Mouse (Mus musculus) liver, embryonic 16.5 days (tissue): ENCODE results near the gene Arhgef15. TPM values are rescaled to one million over a fixed set of nuclear protein-coding genes. Genes with fewer than 3 reads are reported as not detected.
A peak's percentile ranks its signal among the peaks of the same experiment; 100 is the strongest.
"Not testable (repeated sequence)": the region's sequence is repeated elsewhere in the genome, so short reads cannot be mapped to it uniquely, and the experiment has no call there.

Experiments
- ATAC-seq: fragments of 200-750 bp; cut with Nextera tagmentation; 2 replicates; pipeline ENCODE4 v1.8.0; 2017; ENCODE audit warnings: low read depth, mild to moderate bottlenecking, moderate number of reproducible peaks, moderate library complexity
- H3K27ac ChIP-seq: fragments of 300-500 bp; sonication (generic); 2 replicates; pipeline ENCODE4 v1.5.1; 2014; ENCODE audit warnings: mild to moderate bottlenecking, low read length
- H3K27me3 ChIP-seq: fragments of 300-500 bp; sonication (generic); 2 replicates; pipeline ENCODE4 v1.6.1; 2014; ENCODE audit warnings: low read depth, low read length, mixed read lengths; ENCODE audit not compliant: control insufficient read depth, insufficient read depth
- H3K36me3 ChIP-seq: fragments of 300-500 bp; sonication (generic); 2 replicates; pipeline ENCODE4 v1.6.1; 2014; ENCODE audit warnings: mild to moderate bottlenecking; ENCODE audit not compliant: control insufficient read depth, insufficient read depth
- H3K4me1 ChIP-seq: fragments of 300-500 bp; sonication (generic); 2 replicates; pipeline ENCODE4 v1.6.1; 2014; ENCODE audit warnings: low read depth, low read length, mixed read lengths; ENCODE audit not compliant: control insufficient read depth
- H3K4me2 ChIP-seq: fragments of 300-500 bp; sonication (generic); 2 replicates; pipeline ENCODE4 v1.6.1; 2014; ENCODE audit warnings: low read depth, low read length, mixed read lengths
- H3K4me3 ChIP-seq: fragments of 300-500 bp; sonication (generic); 2 replicates; pipeline ENCODE4 v1.5.1; 2014; ENCODE audit warnings: low read depth, mild to moderate bottlenecking, low read length
- H3K9ac ChIP-seq: fragments of 300-500 bp; sonication (generic); 2 replicates; pipeline ENCODE4 v1.6.1; 2014; ENCODE audit warnings: low read depth, low read length
- H3K9me3 ChIP-seq: fragments of 300-500 bp; sonication (generic); replicated peaks from 2 replicates; pipeline ENCODE4 v1.6.1; 2016; ENCODE audit warnings: low read length; ENCODE audit not compliant: control insufficient read depth
- WGBS: fragments of 180-500 bp; shearing (Covaris S2); extraction: QIAGEN DNeasy Blood & Tissue Kit; methylation state at CpG from one replicate; pipeline ENCODE4 v1.1.7; 2014; ENCODE audit not compliant: insufficient replicate concordance; 5-methylcytosine and 5-hydroxymethylcytosine counted together
- polyA plus RNA-seq: library from polyadenylated mRNA; unstranded; fragments of >200 nt; fragmentation: Nextera tagmentation; extraction: Ambion mirVana; gene quantifications from 2 replicates; pipeline ENCODE4 v1.2.1, GENCODE M21; 2015

Arhgef15 gene
- polyA plus RNA-seq, 1 experiment from 2014 or later = 2.0 TPM

DNA sequence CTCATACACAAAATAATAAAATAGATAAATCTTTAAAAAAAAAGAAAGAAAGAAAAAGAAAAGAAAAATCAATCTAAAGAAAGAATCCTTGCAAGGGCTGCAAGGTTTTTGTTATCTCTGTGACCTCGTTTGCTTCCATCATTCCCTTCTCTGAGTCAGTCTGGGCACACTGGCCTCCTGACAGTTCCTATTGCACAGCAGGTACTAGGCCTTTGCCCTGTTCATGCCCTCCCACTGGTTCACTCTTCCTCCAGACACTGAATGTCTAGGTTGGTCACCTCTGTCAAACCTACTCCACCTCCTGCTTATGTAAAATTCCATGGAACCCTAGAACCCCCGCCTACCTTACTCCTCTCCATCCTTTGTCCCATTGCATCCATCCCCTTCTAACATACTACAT, 12.0 kb downstream of the Arhgef15 start:
- Histone ChIP-seq H3K27ac (no peak overlapping the region), H3K36me3 (no peaks in the 10 kb centered on the region), H3K4me3 (no peak overlapping the region), H3K4me2 (no peak overlapping the region), H3K4me1 (peaks cover 3% of the 10 kb centered on the region), H3K9me3 (no peaks in the 10 kb centered on the region), H3K27me3 (peaks cover 2% of the 10 kb centered on the region; the same call in 1 of the 2 replicates), H3K9ac (no peak overlapping the region)
- 51% methylated on average over 2 of the region's 2 CpGs for WGBS
- ATAC-seq = no peak

DNA sequence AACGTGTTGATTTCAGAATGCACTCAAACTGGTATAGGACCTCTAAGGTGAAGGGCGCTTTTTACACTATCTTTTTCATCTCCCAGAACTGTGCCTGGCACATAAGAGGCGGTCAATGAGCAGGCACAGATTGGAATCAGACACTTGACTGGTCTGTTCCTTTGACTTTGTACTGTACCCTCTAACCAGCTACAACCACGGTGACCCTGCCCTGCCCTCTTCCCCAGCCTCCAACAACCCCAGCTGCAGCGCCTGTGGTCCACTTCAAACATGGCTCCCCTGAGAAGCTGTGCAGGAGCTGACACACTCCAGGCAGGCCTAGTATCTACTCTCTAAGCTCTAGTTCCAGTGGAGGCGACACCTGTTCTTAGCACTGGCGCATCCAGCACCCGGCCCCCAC, 14.5 kb downstream of the Arhgef15 start:
- H3K9me3 ChIP-seq = no peaks in the 10 kb centered on the region
- no peak overlapping the region for H3K4me2 ChIP-seq
- no peak for ATAC-seq
- H3K4me3 ChIP-seq = no peak overlapping the region
- H3K27ac ChIP-seq = no peak overlapping the region
- no peak overlapping the region for H3K9ac ChIP-seq
- peaks cover 2% of the 10 kb centered on the region; the same call in 1 of the 2 replicates for H3K27me3 ChIP-seq
- no peaks in the 10 kb centered on the region for H3K36me3 ChIP-seq
- peaks cover 10% of the 10 kb centered on the region for H3K4me1 ChIP-seq
- WGBS = 67% methylated on average over 8 of the region's 8 CpGs

DNA sequence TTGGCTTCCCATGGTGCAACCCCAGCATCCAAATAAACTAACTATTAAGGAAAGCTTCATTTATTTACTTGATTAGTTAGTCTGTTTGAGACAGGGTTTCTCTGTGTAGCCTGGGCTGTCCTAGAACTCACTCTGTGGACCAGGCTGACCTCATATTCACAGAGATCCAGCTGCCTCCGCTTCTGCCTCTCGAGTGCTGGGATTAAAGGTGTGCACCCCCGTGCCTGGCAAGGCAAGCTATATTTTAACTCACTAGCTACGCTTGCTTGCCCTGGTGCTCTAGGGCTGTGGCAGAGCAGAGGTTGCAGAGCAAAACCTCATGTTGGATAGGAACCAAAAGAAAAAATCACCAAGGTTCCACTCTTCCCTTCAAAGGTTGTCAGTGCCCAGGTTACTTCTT, 16.8 kb downstream of the Arhgef15 start:
- Histone ChIP-seq H3K4me3 (no peak overlapping the region), H3K9ac (peak overlapping the region; percentile 57)

DNA sequence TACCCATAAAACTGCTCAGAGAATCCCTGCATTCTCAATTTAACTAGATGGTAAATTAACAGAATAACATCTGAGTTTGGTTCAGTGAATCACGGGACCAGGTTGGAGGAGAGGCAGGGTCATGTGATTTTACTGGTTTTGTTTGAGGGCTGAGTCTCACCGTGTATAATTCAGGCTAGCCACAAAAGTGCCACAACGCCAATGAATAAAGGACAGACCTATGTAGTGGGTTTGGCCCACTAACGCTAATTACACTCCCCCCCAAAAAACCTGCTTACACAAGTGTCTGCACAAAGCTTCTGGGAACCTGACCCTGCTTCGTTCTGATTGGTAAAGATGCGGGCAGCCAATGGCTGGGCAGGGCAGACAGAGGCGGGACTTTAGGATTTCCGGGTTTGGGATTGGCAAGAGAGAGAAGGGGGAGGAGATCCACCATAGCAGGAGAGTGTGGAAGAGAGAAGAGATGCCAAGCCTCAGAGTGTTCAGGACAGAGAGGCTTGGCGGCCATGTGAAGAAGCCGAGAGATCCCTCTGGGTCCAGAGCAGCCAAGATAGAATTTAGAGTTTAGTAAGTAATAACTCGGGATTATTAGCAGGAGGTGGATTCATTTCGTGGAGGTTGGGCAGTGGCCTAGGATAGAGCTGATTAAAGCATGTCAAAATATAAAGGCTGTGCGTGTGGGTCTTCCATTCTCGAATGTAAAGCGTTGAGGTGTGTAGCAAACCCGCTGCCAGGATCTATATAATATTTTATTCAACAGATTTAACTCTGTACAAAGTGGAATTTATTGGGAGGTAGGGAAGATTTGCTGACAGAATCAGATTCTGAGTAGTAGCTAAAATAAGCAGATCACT, 17.6 kb downstream of the Arhgef15 start:
- peaks cover 10% of the 10 kb centered on the region for H3K4me1 ChIP-seq
- no peaks in the 10 kb centered on the region for H3K36me3 ChIP-seq
- peak overlapping the region; percentile 57 for H3K9ac ChIP-seq
- 2% methylated on average over 16 of the region's 16 CpGs for WGBS
- peak; percentile 99 for ATAC-seq
- peak overlapping the region; percentile 69 for H3K4me2 ChIP-seq
- H3K4me3 ChIP-seq = peak overlapping the region; percentile 59
- no peaks in the 10 kb centered on the region for H3K9me3 ChIP-seq
- no peak overlapping the region for H3K27ac ChIP-seq
- no peaks in the 10 kb centered on the region for H3K27me3 ChIP-seq

More for the DNA sequence above, 16.8 kb downstream of the Arhgef15 start:
- no peaks in the 10 kb centered on the region for H3K9me3 ChIP-seq
- no peak overlapping the region for H3K27ac ChIP-seq
- no peaks in the 10 kb centered on the region for H3K36me3 ChIP-seq
- ATAC-seq = no peak
- peak overlapping the region; percentile 69 for H3K4me2 ChIP-seq
- no peaks in the 10 kb centered on the region for H3K27me3 ChIP-seq
- 59% methylated on average over 4 of the region's 4 CpGs for WGBS
- peaks cover 10% of the 10 kb centered on the region for H3K4me1 ChIP-seq

DNA sequence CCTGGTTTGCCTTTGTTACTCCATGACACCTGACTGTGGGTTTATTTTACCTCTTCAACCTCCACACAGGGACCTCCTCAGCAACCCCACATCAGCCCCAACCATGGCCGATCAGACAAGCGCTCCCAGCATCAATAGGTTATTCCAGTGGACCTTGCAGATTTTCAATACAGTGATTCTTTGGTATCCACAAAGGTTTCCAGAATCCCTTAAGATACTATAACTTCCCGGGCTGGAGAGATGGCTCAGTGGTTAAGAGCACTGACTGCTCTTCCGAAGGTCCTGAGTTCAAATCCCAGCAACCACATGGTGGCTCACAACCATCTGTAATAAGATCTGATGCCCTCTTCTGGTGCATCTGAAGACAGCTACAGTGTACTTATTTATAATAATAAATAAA, 20.3 kb downstream of the Arhgef15 start:
- H3K27me3 ChIP-seq, H3K4me3 ChIP-seq, H3K27ac ChIP-seq, H3K4me2 ChIP-seq, H3K9ac ChIP-seq, H3K36me3 ChIP-seq, H3K9me3 ChIP-seq, ATAC-seq: not testable (repeated sequence)
- WGBS = 71% methylated on average over 4 of the region's 4 CpGs
- H3K4me1 ChIP-seq = peaks cover 10% of the 10 kb centered on the region

DNA sequence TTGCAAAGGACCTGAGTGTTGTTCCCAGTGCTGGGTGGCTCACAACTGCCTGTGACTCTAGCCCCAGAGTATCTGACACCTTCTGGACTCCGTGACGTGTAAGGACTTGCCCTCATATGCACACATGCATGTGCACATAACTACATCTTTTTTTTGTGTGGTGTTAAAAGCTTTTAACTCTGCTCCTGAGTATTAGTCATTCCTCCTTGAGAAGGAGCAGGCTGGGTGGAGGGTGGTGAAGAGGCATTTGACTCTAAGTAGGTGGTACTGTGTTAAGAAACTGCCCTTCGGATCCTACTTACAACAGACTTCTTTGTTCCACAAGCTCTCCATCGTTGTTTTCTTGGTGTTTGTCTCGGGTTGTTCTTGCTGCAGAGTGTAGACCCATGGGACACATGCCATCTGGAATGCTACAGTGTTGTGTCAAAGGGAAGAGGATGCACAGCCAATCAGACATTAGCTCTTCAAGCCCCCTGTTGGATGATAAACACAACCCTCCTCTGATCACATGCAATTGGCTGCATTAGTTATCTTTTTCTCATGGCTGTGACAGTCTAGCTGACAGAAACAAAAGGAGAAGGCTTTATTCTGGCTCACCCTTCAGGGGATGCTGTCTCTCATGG, 23.3 kb downstream of the Arhgef15 start:
- H3K27ac ChIP-seq = no peak overlapping the region
- no peak for ATAC-seq

DNA sequence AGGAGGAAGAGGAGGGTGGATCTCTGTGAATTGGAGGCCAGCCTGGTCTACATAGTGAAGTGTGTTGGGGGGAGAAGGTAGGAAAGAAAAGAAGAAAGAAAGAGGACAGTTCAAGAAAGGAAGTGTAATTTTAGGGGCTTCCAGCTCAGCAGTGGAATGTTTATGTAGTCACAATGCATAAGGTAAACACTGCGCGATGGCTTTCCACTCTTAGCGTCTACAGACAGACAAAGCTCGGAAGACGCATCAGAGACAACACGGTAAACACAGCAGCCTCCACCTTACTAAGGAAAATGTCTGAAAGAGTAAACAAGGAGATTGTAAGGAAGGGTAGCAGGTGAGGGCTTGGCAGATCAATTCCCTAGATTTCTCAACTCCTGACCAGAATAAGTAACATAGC, 27.3 kb downstream of the Arhgef15 start:
- no peaks in the 10 kb centered on the region for H3K4me1 ChIP-seq
- no peaks in the 10 kb centered on the region for H3K36me3 ChIP-seq
- no peak overlapping the region for H3K27ac ChIP-seq
- H3K9ac ChIP-seq = no peak overlapping the region
- H3K27me3 ChIP-seq = no peaks in the 10 kb centered on the region
- H3K4me3 ChIP-seq = no peak overlapping the region
- H3K9me3 ChIP-seq = no peaks in the 10 kb centered on the region
- H3K4me2 ChIP-seq = no peak overlapping the region
- 49% methylated on average over 6 of the region's 6 CpGs for WGBS
- no peak for ATAC-seq

More for the DNA sequence above, 23.3 kb downstream of the Arhgef15 start:
- Histone ChIP-seq H3K9me3 (no peaks in the 10 kb centered on the region), H3K27me3 (no peaks in the 10 kb centered on the region), H3K9ac (no peak overlapping the region), H3K4me1 (no peaks in the 10 kb centered on the region), H3K4me2 (no peak overlapping the region), H3K4me3 (no peak overlapping the region), H3K36me3 (no peaks in the 10 kb centered on the region)
- WGBS = 63% methylated on average over 5 of the region's 5 CpGs

DNA sequence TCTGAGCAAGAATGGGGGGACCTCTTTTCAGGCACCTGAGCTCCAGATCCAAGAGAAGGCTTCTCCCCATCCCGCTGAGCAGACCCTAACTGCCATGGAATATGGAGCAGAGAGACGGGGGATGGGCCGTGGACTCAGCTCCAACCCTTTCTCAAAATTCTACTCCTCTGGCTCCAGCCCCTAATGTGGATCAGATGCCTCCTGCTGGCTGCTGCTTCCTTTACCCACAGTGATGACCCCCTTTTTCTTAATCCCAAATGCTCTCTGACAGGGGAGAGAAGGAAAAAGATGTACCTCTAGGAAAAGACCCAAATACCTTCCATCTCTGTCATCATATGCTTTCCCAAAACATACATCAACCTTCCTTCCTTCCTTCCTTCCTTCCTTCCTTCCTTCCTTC, 30.3 kb downstream of the Arhgef15 start, which contains the start of gene Odf4:
Gene Odf4, minus strand, starts transcription at position 101 of the 400 bp plus-strand sequence.
- no peaks in the 10 kb centered on the region for H3K9me3 ChIP-seq
- H3K9ac ChIP-seq = no peak within 1 kb of the TSS
- no peak within 1 kb of the TSS for H3K27ac ChIP-seq
- H3K4me2 ChIP-seq = no peak within 1 kb of the TSS
- ATAC-seq = no peak
- H3K36me3 ChIP-seq = no peaks in the 10 kb centered on the region
- 61% methylated on average over 3 of the region's 3 CpGs for WGBS
- no peak within 1 kb of the TSS for H3K4me3 ChIP-seq
- H3K27me3 ChIP-seq = no peaks in the 10 kb centered on the region
- no peaks in the 10 kb centered on the region for H3K4me1 ChIP-seq

DNA sequence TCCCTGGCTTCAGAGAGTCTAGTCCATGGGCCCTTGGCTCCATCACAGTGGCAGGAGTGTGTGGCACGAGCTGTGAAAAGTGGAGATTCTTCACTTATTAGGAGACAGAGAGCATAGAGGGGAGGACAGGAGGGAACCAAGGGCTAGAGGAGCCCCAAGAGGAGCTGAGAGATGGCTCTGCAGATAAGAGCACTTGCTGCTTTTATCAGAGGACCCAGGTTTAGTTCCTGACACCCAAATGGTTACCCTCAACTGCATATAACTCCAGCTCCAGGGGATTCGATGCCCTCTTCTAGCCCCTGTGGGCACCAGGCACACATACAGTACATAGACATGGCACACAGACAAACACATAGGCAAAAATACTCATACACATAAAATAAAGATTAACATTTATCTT, 32.5 kb downstream of the Arhgef15 start:
- H3K9ac ChIP-seq = no peak overlapping the region
- ATAC-seq = no peak
- 44% methylated on average over 2 of the region's 2 CpGs for WGBS
- H3K36me3 ChIP-seq = no peaks in the 10 kb centered on the region
- no peaks in the 10 kb centered on the region for H3K4me1 ChIP-seq
- no peak overlapping the region for H3K4me2 ChIP-seq
- H3K9me3 ChIP-seq = no peaks in the 10 kb centered on the region
- no peak overlapping the region for H3K27ac ChIP-seq
- no peaks in the 10 kb centered on the region for H3K27me3 ChIP-seq
- no peak overlapping the region for H3K4me3 ChIP-seq
